Mouse (Mus musculus): ENCODE measurements around the gene Prelp.

GRCm38 (mm10) chr1:133887044-133887443 lies 34.2 kb downstream of the Prelp start:
- TF ChIP-seq POLR2AphosphoS2 (IDR thresholded peaks at IDR 0.05; ENCODE audit: low read length): no peak; the same call in 1 of the 2 replicates
- TF ChIP-seq E2F4 (IDR thresholded peaks at IDR 0.05; ENCODE audit: borderline replicate concordance, low read depth, low read length): no peak
- peak; percentile 6 to 49; a peak in 2 of 4 replicates for TF ChIP-seq EP300 (IDR thresholded peaks at IDR 0.05; ENCODE audit: low read depth in 1 of 2, low read length in 2 of 2)
- TF ChIP-seq CTCF (IDR thresholded peaks at IDR 0.05 in 2 of 3, conservative IDR thresholded peaks at IDR 0.05 in 1 of 3; ENCODE audit: control insufficient read depth in 1 of 3, insufficient read depth in 1 of 3, low read depth in 2 of 3, low read length in 3 of 3, poor library complexity in 1 of 3, severe bottlenecking in 1 of 3): no peak
- no peak for TF ChIP-seq KAT2A (conservative IDR thresholded peaks at IDR 0.05; ENCODE audit: low read depth, low read length)
- TF ChIP-seq POLR2AphosphoS5 (IDR thresholded peaks at IDR 0.05; ENCODE audit: borderline replicate concordance, low read depth, low read length): no peak
- TF ChIP-seq TAL1 (IDR thresholded peaks at IDR 0.05; ENCODE audit: low read length): no peak
- no peak for TF ChIP-seq RAD21 (IDR thresholded peaks at IDR 0.05; ENCODE audit: low read depth, low read length)
- TF ChIP-seq JUND (IDR thresholded peaks at IDR 0.05; ENCODE audit: low read depth, low read length): no peak
- TF ChIP-seq POLR2A (IDR thresholded peaks at IDR 0.05; ENCODE audit: control insufficient read depth in 1 of 2, insufficient read depth in 1 of 2, low read depth in 1 of 2, low read length in 2 of 2, poor library complexity in 1 of 2): peak in 1 of 2 experiments; percentile 37; a peak in 1 of 4 replicates
- TF ChIP-seq TCF12 (IDR thresholded peaks at IDR 0.05; ENCODE audit: low read depth, low read length): peak; percentile 62
- TF ChIP-seq ZC3H11A (IDR thresholded peaks at IDR 0.05; ENCODE audit: low read depth, low read length): no peak

All from MEL (cell line).